Mouse (Mus musculus): ENCODE results near the gene Olfr1394. TPM values are rescaled to one million over a fixed set of nuclear protein-coding genes. Genes with fewer than 3 reads are reported as not detected.
"Not testable (repeated sequence)": the region's sequence is repeated elsewhere in the genome, so short reads cannot be mapped to it uniquely, and the experiment has no call there.

Gene Olfr1394
- polyA plus RNA-seq, 1 experiment from 2014 or later = not detected

DNA sequence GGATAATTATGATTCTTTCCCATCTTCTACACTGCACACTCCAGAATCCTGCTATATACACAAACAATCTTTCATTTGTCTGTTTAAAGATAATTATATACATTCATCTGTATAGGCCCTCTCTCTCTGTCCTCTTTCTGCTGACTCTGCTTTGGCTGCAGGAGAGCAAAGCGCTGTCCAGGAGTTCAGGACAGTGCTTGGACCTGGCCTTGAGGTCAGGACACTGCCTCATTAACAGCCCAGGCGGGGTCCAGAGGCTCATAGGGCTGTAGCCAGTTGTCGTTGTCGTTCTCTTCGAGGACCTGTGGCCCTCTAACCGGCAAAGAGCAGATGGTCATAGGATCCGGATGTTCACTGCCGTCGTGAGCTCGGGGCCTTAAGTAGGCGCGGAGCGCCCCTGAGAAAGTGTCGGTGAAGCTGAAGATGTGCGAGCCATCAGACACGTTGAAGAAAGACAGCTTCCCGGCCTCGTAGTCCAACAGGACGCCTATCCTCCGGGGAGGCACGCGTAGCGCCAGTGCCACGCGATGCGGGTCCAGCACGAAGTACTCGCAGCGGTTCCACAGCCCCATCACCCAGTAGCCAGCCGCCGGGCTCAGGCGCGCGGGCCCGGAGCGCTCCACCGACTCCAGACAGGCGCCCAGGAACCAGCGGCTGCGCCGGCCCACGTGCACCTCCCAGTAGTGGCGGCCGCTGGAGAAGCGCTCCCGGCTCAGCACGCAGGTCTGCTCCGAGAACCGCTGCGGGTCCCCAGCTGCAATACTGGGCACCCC lies 14.8 kb downstream of the Olfr1394 start:
- peak; percentile 38 for DNase-seq (ENCODE audit: extremely low spot score, low spot score)
- peak overlapping the region; percentile 51 for H3K4me3 ChIP-seq
- peaks cover 9% of the 10 kb centered on the region; the same call in 1 of the 2 replicates for H3K9me3 ChIP-seq
- peaks cover 8% of the 10 kb centered on the region for H3K4me1 ChIP-seq
- peaks cover 30% of the 10 kb centered on the region for H3K27me3 ChIP-seq (ENCODE audit: poor library complexity, severe bottlenecking)
- no peaks in the 10 kb centered on the region for H3K36me3 ChIP-seq (replicated peaks)
- 8% methylated on average over 50 of the region's 50 CpGs for WGBS
- H3K27ac ChIP-seq = 0 out of 2 replicates have a peak overlapping the region, but pooled peaks have one; percentile 48

GRCm38 (mm10) chr11:49170576-49170975 lies 16.4 kb downstream of the Olfr1394 start:
- Histone ChIP-seq H3K4me1 (peaks cover 13% of the 10 kb centered on the region), H3K9me3 (peaks cover 9% of the 10 kb centered on the region; the same call in 1 of the 2 replicates), H3K27ac (no peak overlapping the region), H3K4me3 (no peak overlapping the region), H3K27me3 (ENCODE audit: poor library complexity, severe bottlenecking) (peaks cover 30% of the 10 kb centered on the region), H3K36me3 (replicated peaks) (no peaks in the 10 kb centered on the region)
- no peak for DNase-seq (ENCODE audit: extremely low spot score, low spot score)
- 91% methylated on average over 4 of the region's 4 CpGs for WGBS

DNA sequence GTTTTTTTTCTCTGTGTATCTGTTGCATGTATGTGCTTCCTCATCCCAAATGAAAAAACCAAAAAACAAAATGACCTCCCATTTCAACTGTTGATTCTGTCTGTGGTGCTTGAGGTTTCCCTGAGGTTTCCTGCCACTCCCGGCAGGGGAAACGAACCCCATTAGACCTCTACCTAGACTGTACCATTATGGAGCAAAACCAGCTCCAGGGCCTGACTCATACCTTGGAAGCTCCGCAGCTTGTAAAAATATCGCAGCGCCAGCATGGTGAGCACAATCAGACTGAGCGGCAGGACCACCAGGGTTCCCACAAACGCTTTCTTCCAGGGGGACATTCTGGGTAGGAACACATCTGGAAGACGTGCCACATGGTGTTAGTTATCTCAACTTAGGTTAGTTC lies 21.2 kb downstream of the Olfr1394 start:
- Histone ChIP-seq H3K36me3 (replicated peaks) (no peaks in the 10 kb centered on the region), H3K4me3 (no peak overlapping the region), H3K27me3 (ENCODE audit: poor library complexity, severe bottlenecking) (peaks cover 8% of the 10 kb centered on the region), H3K4me1 (peaks cover 5% of the 10 kb centered on the region), H3K27ac (no peak overlapping the region), H3K9me3 (no peaks in the 10 kb centered on the region)
- no peak for DNase-seq (ENCODE audit: extremely low spot score, low spot score)
- WGBS = 89% methylated on average over 8 of the region's 8 CpGs

GRCm38 (mm10) chr11:49176047-49176779 lies 22.0 kb downstream of the Olfr1394 start:
- not testable (repeated sequence) for H3K9me3 ChIP-seq; DNase-seq (ENCODE audit: extremely low spot score, low spot score); H3K4me1 ChIP-seq; H3K36me3 ChIP-seq (replicated peaks); H3K4me3 ChIP-seq; H3K27ac ChIP-seq; H3K27me3 ChIP-seq (ENCODE audit: poor library complexity, severe bottlenecking)
- WGBS = 91% methylated on average over 4 of the region's 4 CpGs

DNA sequence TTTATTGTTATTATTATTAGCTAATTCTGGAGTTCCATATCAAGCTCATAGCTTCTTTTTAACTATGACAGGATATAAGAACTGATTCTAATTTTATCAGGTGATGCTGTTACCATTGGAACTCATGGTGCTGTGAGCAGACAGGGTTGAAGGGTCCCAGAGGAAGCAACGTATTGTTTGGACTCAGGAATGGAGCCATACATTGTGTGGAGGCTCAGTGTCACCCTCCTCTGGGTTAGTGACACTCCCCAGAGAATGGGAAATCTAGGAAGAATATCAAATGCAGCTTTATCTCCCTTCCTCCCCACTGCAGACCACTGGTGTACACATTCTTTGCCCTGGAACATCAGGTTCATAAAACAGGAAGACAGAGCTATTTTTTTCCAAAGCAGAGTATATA lies 29.0 kb downstream of the Olfr1394 start:
- no peaks in the 10 kb centered on the region for H3K27me3 ChIP-seq (ENCODE audit: poor library complexity, severe bottlenecking)
- no peak overlapping the region for H3K4me3 ChIP-seq
- H3K36me3 ChIP-seq (replicated peaks) = no peaks in the 10 kb centered on the region
- 83% methylated on average over 1 of the region's 1 CpGs for WGBS
- H3K4me1 ChIP-seq = no peaks in the 10 kb centered on the region
- no peak for DNase-seq (ENCODE audit: extremely low spot score, low spot score)
- no peaks in the 10 kb centered on the region for H3K9me3 ChIP-seq
- no peak overlapping the region for H3K27ac ChIP-seq

DNA sequence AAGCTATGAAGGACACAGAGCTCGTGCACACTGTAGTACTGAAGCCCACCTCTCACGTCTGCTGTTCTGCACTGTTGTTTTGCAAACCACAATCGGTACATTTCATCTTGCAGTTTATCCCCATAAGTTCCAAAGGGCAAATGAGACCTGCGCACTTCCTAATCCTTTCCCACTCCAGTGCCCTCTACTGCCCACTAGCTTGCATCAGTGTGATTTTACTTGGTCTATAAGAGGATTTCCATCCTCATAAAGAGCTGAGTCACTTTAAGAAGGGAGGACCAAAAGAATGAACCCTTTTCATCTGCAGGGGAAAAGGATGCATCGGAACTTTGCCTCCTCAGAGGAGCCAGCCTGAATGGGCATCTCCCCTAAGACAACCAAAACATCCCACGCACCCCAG lies 32.3 kb downstream of the Olfr1394 start:
- WGBS = 80% methylated on average over 6 of the region's 6 CpGs
- H3K4me1 ChIP-seq = no peaks in the 10 kb centered on the region
- H3K27ac ChIP-seq = no peak overlapping the region

GRCm38 (mm10) chr11:49186955-49187488 lies 32.8 kb downstream of the Olfr1394 start, which contains the start of gene Btnl9:
Btnl9 (minus strand) TSS chr11:49187159.
- no peak within 1 kb of the TSS for H3K27ac ChIP-seq
- 83% methylated on average over 8 of the region's 8 CpGs for WGBS
- H3K4me1 ChIP-seq = no peaks in the 10 kb centered on the region
- no peak for DNase-seq (ENCODE audit: extremely low spot score, low spot score)
- no peaks in the 10 kb centered on the region for H3K27me3 ChIP-seq (ENCODE audit: poor library complexity, severe bottlenecking)
- no peaks in the 10 kb centered on the region for H3K9me3 ChIP-seq
- H3K4me3 ChIP-seq = no peak within 1 kb of the TSS
- H3K36me3 ChIP-seq (replicated peaks) = no peaks in the 10 kb centered on the region

More for the DNA sequence above, 32.3 kb downstream of the Olfr1394 start:
- H3K36me3 ChIP-seq (replicated peaks) = no peaks in the 10 kb centered on the region
- H3K27me3 ChIP-seq (ENCODE audit: poor library complexity, severe bottlenecking) = no peaks in the 10 kb centered on the region
- H3K4me3 ChIP-seq = no peak overlapping the region
- H3K9me3 ChIP-seq = no peaks in the 10 kb centered on the region
- DNase-seq (ENCODE audit: extremely low spot score, low spot score) = no peak

DNA sequence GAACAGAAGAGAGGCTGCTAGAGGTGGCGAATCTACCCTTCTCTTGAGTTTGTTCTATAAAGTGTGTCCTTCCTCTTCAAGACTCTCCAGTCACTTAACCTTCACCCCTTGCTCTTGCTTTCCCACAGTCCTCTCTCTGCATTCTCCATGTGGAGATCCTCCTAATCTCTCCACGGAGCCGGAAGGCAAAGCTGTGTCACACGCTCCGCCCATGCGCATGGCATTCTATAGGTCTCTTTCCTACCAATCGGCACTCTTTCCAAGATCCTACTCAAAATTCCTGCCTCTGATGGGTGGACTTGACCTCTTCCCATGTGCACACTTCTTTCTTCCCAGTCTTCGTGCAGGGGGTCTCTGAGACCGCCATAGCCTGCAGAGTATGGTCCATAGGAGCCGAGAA lies 33.5 kb downstream of the Olfr1394 start:
- no peak for DNase-seq (ENCODE audit: extremely low spot score, low spot score)
- H3K4me1 ChIP-seq = no peaks in the 10 kb centered on the region
- no peaks in the 10 kb centered on the region for H3K9me3 ChIP-seq
- no peaks in the 10 kb centered on the region for H3K27me3 ChIP-seq (ENCODE audit: poor library complexity, severe bottlenecking)
- no peaks in the 10 kb centered on the region for H3K36me3 ChIP-seq (replicated peaks)
- H3K4me3 ChIP-seq = no peak overlapping the region
- no peak overlapping the region for H3K27ac ChIP-seq
- 81% methylated on average over 10 of the region's 10 CpGs for WGBS

- H3K4me1 ChIP-seq = no peaks in the 10 kb centered on the region
- DNase-seq (ENCODE audit: extremely low spot score, low spot score) = peak; percentile 23
- H3K27me3 ChIP-seq (ENCODE audit: poor library complexity, severe bottlenecking) = no peaks in the 10 kb centered on the region
- no peak overlapping the region for H3K4me3 ChIP-seq
- WGBS = 7% methylated on average over 7 of the region's 7 CpGs
- H3K36me3 ChIP-seq (replicated peaks) = no peaks in the 10 kb centered on the region
- H3K27ac ChIP-seq = no peak overlapping the region
- H3K9me3 ChIP-seq = no peaks in the 10 kb centered on the region
These were observed 35.6 kb downstream of the Olfr1394 start for GRCm38 (mm10) chr11:49189737-49190136.

GRCm38 (mm10) chr11:49191083-49191482 lies 36.9 kb downstream of the Olfr1394 start:
- no peaks in the 10 kb centered on the region for H3K27me3 ChIP-seq (ENCODE audit: poor library complexity, severe bottlenecking)
- no peaks in the 10 kb centered on the region for H3K36me3 ChIP-seq (replicated peaks)
- no peak overlapping the region for H3K4me3 ChIP-seq
- no peak overlapping the region for H3K27ac ChIP-seq
- no peaks in the 10 kb centered on the region for H3K9me3 ChIP-seq
- WGBS = 74% methylated on average over 2 of the region's 2 CpGs
- no peaks in the 10 kb centered on the region for H3K4me1 ChIP-seq
- DNase-seq (ENCODE audit: extremely low spot score, low spot score) = no peak

- 97% methylated on average over 9 of the region's 9 CpGs for WGBS
- H3K9me3 ChIP-seq, H3K27ac ChIP-seq: not testable (repeated sequence)
These were observed 40.6 kb downstream of the Olfr1394 start for GRCm38 (mm10) chr11:49194771-49195170.

DNA sequence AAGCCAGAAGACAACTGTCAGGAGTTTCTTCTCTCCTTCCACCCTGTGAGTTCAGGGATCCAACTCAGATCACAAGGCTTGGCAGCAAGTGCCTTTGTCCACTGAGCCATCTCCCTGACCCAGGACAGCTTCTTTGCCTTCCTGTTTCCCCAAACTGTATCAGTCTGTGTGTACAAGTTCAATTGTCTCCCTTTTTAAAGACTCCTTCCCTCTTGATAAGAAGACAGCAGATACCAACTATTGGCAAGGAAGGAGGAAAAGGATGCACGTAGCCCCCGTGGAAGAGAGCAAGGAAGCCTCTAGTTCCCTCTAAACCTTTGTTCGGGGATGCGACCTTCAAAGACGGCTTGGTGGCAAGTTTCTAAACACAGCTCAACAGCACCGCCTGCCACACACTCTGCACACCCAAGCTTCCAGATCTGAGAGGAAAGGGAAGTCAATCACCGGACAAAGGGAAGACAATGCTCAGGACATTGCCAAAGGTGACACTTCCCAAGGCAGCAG lies 41.7 kb downstream of the Olfr1394 start:
- no peak for DNase-seq (ENCODE audit: extremely low spot score, low spot score)
- H3K9me3 ChIP-seq = no peaks in the 10 kb centered on the region
- H3K4me3 ChIP-seq = no peak overlapping the region
- 93% methylated on average over 7 of the region's 7 CpGs for WGBS
- no peaks in the 10 kb centered on the region for H3K27me3 ChIP-seq (ENCODE audit: poor library complexity, severe bottlenecking)
- no peaks in the 10 kb centered on the region for H3K4me1 ChIP-seq
- H3K27ac ChIP-seq = no peak overlapping the region
- H3K36me3 ChIP-seq (replicated peaks) = no peaks in the 10 kb centered on the region

More at GRCm38 (mm10) chr11:49194771-49195170, 40.6 kb downstream of the Olfr1394 start:
- H3K27me3 ChIP-seq (ENCODE audit: poor library complexity, severe bottlenecking); DNase-seq (ENCODE audit: extremely low spot score, low spot score); H3K36me3 ChIP-seq (replicated peaks); H3K4me3 ChIP-seq; H3K4me1 ChIP-seq: not testable (repeated sequence)

DNA sequence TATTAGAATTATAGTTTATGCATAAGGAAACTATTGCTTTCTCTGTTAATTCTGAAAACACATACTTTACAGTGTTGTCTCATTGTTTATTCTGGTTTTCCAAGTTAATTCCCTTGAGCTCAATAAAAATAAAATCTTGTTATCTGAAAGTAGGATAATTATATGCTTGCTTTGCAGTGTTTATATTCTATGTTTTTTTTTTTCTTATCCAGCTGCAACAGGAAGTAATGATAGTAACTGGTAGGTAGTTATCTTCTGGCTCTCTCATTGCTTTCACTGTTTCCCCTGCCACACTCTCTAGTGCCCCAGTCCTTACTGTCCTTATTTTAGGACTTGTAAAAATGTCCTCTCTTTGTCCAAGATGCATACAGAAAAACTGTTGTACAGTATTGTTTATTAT lies 46.5 kb downstream of the Olfr1394 start:
- Histone ChIP-seq H3K4me3 (no peak overlapping the region), H3K27ac (no peak overlapping the region), H3K36me3 (replicated peaks) (no peaks in the 10 kb centered on the region), H3K9me3 (no peaks in the 10 kb centered on the region), H3K4me1 (peaks cover 20% of the 10 kb centered on the region), H3K27me3 (ENCODE audit: poor library complexity, severe bottlenecking) (no peaks in the 10 kb centered on the region)
- no peak for DNase-seq (ENCODE audit: extremely low spot score, low spot score)

All from forebrain, embryonic 10.5 days (tissue).